Mouse (Mus musculus): ENCODE measurements around the gene Wdr18. TPM values are rescaled to one million over a fixed set of nuclear protein-coding genes. Genes with fewer than 3 reads are reported as not detected.

Gene Wdr18
- polyA plus RNA-seq, 1 experiment from 2014 or later, result 78.8 TPM

DNA sequence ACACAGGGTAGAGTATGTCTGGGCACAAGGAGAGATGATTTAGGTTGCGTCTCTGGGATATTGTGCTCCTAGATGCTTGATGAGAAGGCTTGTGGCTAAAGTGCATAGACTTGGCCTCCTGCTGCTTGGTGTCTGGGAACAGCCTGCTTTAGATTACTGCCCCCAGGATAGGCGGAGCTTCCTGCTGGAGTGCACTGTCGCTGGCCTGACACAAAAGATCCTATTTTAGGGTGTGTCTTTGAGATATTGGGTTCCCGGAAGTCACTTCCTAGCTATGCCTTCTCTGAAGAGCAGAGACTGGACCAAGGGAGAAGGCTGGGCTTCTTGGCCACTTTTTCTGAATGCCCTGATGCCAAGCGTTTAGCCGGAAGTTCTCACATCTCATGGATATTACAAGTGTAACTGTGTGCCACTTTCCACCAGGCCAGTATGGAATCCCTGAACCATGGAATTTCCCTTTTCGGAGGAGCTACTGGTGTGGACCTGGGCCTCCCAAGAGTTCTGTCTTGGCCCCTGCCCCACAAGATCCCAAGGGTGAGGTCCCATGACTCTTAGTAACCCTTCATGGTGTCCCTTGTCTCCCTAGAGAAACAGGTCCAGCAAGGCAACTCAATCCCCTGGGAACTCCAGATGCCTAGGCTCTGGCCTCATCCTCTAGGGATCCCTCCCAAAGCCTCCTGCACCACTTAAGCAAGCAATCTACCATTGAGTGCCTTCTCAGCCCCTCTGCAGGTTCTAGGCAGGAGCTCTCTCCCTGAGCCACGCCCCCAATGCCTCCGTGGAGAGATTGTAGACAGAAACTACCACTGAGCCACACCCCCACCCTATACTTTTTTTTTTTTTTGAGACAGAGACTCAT, 43.7 kb downstream of the Wdr18 start:
- peaks cover 19% of the 10 kb centered on the region for H3K4me1 ChIP-seq (replicated peaks)
- WGBS, result 52% methylated on average over 9 of the region's 9 CpGs
- H3K4me2 ChIP-seq, result 0 out of 2 replicates have a peak overlapping the region, but pooled peaks have one; percentile 1
- H3K4me3 ChIP-seq, result no peak overlapping the region
- 0 out of 2 replicates have a peak overlapping the region, but pooled peaks have one; percentile 21 for H3K9ac ChIP-seq
- H3K27me3 ChIP-seq (replicated peaks), result peaks cover 37% of the 10 kb centered on the region
- no peak overlapping the region for H3K27ac ChIP-seq (ENCODE audit: poor library complexity, severe bottlenecking)
- peaks cover 10% of the 10 kb centered on the region for H3K36me3 ChIP-seq
- no peaks in the 10 kb centered on the region for H3K9me3 ChIP-seq (replicated peaks)
- ATAC-seq (ENCODE audit: insufficient number of reproducible peaks, low FRiP score), result 0 out of 2 replicates have a peak, but pooled peaks have one; percentile 15

DNA sequence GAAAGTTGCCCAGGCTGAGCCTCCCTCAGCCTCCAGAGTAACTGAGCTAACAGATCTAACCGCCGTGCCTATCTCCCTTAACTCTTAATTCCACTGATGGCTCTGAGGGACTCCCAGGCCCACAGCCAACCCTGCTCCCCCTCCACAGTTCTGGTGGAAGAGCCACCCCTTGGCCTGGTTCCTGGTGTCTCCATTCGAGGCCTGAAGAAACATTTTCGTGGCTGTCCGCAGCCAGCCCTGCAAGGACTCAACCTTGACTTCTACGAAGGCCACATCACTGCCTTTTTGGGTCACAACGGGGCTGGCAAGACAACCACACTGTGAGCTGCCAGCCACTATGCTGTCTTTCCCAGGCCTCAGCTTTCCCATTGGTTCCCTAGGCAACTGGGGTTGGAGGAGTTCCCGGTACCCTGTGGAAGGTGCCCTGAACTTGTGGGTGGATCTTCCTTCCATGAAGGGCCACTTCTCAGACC, 44.3 kb downstream of the Wdr18 start:
- no peak overlapping the region for H3K27ac ChIP-seq (ENCODE audit: poor library complexity, severe bottlenecking)

DNA sequence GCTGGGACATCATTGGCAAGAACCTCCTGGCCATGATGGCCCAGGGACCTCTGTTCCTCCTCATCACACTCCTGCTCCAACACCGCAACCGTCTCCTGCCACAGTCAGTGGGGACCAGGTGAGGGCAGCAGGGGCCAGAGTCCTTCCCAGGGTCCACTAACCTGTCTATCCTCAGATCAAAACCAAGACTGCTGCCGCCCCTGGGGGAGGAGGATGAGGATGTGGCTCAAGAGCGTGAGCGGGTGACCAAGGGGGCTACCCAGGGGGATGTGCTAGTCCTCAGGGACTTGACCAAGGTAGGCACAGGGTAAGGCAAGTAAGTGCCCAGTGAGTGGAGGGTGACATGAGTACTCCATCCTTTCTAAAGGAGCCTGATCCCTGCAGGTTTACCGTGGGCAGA, 51.8 kb downstream of the Wdr18 start:
- peaks cover 45% of the 10 kb centered on the region for H3K27me3 ChIP-seq (replicated peaks)
- 82% methylated on average over 6 of the region's 6 CpGs for WGBS

More for the DNA sequence above, 44.3 kb downstream of the Wdr18 start:
- Histone ChIP-seq H3K36me3 (peaks cover 16% of the 10 kb centered on the region), H3K9ac (no peak overlapping the region), H3K4me1 (replicated peaks) (peaks cover 19% of the 10 kb centered on the region), H3K4me2 (no peak overlapping the region), H3K4me3 (no peak overlapping the region), H3K27me3 (replicated peaks) (peaks cover 33% of the 10 kb centered on the region), H3K9me3 (replicated peaks) (no peaks in the 10 kb centered on the region)
- ATAC-seq (ENCODE audit: insufficient number of reproducible peaks, low FRiP score), result no peak
- WGBS, result 82% methylated on average over 8 of the region's 8 CpGs

DNA sequence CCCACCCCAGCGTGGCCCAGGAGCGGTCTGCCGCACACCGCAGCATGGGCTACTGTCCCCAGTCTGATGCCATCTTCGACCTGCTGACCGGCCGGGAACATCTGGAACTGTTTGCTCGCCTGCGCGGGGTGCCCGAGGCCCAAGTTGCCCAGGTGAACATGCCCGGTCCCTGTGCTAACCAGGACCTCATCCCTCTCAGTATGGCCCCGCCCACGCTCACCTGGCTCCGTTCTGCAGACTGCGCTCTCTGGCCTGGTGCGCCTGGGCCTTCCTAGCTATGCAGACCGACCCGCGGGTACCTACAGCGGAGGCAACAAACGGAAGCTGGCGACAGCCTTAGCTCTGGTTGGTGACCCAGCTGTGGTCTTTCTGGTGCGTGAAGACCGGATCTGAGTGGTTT, 53.7 kb downstream of the Wdr18 start:
- peaks cover 10% of the 10 kb centered on the region for H3K4me1 ChIP-seq (replicated peaks)
- H3K4me3 ChIP-seq, result no peak overlapping the region
- WGBS, result 37% methylated on average over 25 of the region's 25 CpGs
- ATAC-seq (ENCODE audit: insufficient number of reproducible peaks, low FRiP score), result no peak
- no peak overlapping the region for H3K4me2 ChIP-seq
- peaks cover 20% of the 10 kb centered on the region for H3K9me3 ChIP-seq (replicated peaks)
- peaks cover 50% of the 10 kb centered on the region for H3K27me3 ChIP-seq (replicated peaks)
- peaks cover 35% of the 10 kb centered on the region for H3K36me3 ChIP-seq
- no peak overlapping the region for H3K27ac ChIP-seq (ENCODE audit: poor library complexity, severe bottlenecking)
- H3K9ac ChIP-seq, result no peak overlapping the region

More for the DNA sequence above, 51.8 kb downstream of the Wdr18 start:
- Histone ChIP-seq H3K36me3 (peaks cover 45% of the 10 kb centered on the region), H3K4me3 (no peak overlapping the region), H3K4me1 (replicated peaks) (peaks cover 8% of the 10 kb centered on the region; the same call in 1 of the 2 replicates), H3K27ac (ENCODE audit: poor library complexity, severe bottlenecking) (no peak overlapping the region), H3K9ac (no peak overlapping the region), H3K9me3 (replicated peaks) (peaks cover 20% of the 10 kb centered on the region), H3K4me2 (no peak overlapping the region)
- no peak for ATAC-seq (ENCODE audit: insufficient number of reproducible peaks, low FRiP score)

- peaks cover 50% of the 10 kb centered on the region for H3K27me3 ChIP-seq (replicated peaks)
- H3K4me1 ChIP-seq (replicated peaks), result peaks cover 21% of the 10 kb centered on the region
- no peak overlapping the region for H3K9ac ChIP-seq
- H3K27ac ChIP-seq (ENCODE audit: poor library complexity, severe bottlenecking), result no peak overlapping the region
- H3K4me2 ChIP-seq, result no peak overlapping the region
- H3K36me3 ChIP-seq, result peaks cover 27% of the 10 kb centered on the region
- H3K9me3 ChIP-seq (replicated peaks), result peaks cover 18% of the 10 kb centered on the region
- no peak for ATAC-seq (ENCODE audit: insufficient number of reproducible peaks, low FRiP score)
- WGBS, result 29% methylated on average over 28 of the region's 28 CpGs
- no peak overlapping the region for H3K4me3 ChIP-seq
Observed at GRCm38 (mm10) chr10:80014484-80015290, 54.7 kb downstream of the Wdr18 start.

GRCm38 (mm10) chr10:80015583-80015982, 55.6 kb downstream of the Wdr18 start:
- peaks cover 28% of the 10 kb centered on the region for H3K4me1 ChIP-seq (replicated peaks)
- 67% methylated on average over 10 of the region's 10 CpGs for WGBS

DNA sequence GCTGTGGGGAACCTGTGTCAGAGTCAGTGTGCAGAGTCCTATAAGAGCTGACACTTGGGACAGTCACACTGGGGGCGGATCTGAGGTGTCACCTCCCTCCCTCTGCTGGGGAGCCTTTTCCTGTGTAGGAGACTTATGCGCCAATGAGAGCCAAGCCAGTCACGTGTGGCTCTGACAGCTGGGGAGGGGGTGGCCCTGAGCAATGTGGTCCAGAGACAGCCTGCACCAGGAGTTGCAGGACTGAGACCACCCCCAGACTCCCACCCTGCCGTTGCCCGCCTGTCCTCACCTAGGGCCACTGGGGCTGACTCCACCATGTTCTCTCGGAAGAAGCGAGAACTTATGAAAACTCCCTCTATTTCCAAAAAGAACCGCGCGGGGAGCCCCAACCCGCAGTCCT, 56.6 kb downstream of the Wdr18 start, which contains the start of gene Arhgap45:
TSS of gene Arhgap45 (plus strand) at position 143 of the 400 bp plus-strand sequence.
- peaks cover 29% of the 10 kb centered on the region for H3K4me1 ChIP-seq (replicated peaks)
- H3K36me3 ChIP-seq, result peaks cover 9% of the 10 kb centered on the region; the same call in 1 of the 2 replicates
- no peak within 1 kb of the TSS for H3K4me3 ChIP-seq
- no peak for ATAC-seq (ENCODE audit: insufficient number of reproducible peaks, low FRiP score)
- 0 out of 2 replicates have a peak, but pooled peaks cover 3% of the 10 kb centered on the region for H3K9me3 ChIP-seq (replicated peaks)
- H3K27ac ChIP-seq (ENCODE audit: poor library complexity, severe bottlenecking), result no peak within 1 kb of the TSS
- WGBS, result 56% methylated on average over 11 of the region's 11 CpGs
- no peak within 1 kb of the TSS; the same call in 1 of the 2 replicates for H3K9ac ChIP-seq
- peak within 1 kb of the TSS; percentile 25; the same call in 1 of the 2 replicates for H3K4me2 ChIP-seq
- peaks cover 50% of the 10 kb centered on the region for H3K27me3 ChIP-seq (replicated peaks)

More at GRCm38 (mm10) chr10:80015583-80015982, 55.6 kb downstream of the Wdr18 start:
- H3K4me2 ChIP-seq, result no peak overlapping the region
- ATAC-seq (ENCODE audit: insufficient number of reproducible peaks, low FRiP score), result no peak
- peaks cover 18% of the 10 kb centered on the region for H3K36me3 ChIP-seq
- H3K9me3 ChIP-seq (replicated peaks), result peaks cover 11% of the 10 kb centered on the region
- peaks cover 50% of the 10 kb centered on the region for H3K27me3 ChIP-seq (replicated peaks)
- no peak overlapping the region; the same call in 1 of the 2 replicates for H3K9ac ChIP-seq
- H3K27ac ChIP-seq (ENCODE audit: poor library complexity, severe bottlenecking), result no peak overlapping the region
- H3K4me3 ChIP-seq, result no peak overlapping the region

DNA sequence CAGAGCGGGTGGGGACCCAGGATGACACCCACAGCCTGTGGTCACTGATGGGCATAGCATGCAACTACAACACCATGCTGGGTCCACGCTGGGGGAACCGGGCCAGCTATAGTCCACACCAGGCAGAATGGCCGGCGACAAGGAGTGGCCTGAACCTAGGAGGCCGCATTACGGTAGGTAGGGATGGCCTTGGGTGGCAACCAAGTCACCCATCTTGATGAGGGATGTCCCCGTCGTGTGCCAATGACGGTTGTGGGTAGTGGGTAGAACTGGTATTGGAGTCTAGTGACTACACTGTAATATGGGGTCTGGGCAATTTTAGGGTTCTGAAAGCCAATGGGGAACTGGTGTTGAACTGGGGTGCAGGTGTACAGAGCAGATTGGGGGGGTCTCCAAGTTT, 57.0 kb downstream of the Wdr18 start:
- Histone ChIP-seq H3K4me2 (peak overlapping the region; percentile 25; the same call in 1 of the 2 replicates), H3K9me3 (replicated peaks) (no peaks in the 10 kb centered on the region), H3K4me1 (replicated peaks) (peaks cover 29% of the 10 kb centered on the region), H3K27ac (ENCODE audit: poor library complexity, severe bottlenecking) (no peak overlapping the region), H3K9ac (no peak overlapping the region), H3K4me3 (no peak overlapping the region), H3K27me3 (replicated peaks) (peaks cover 46% of the 10 kb centered on the region), H3K36me3 (peaks cover 6% of the 10 kb centered on the region; the same call in 1 of the 2 replicates)
- ATAC-seq (ENCODE audit: insufficient number of reproducible peaks, low FRiP score), result no peak
- WGBS, result 89% methylated on average over 10 of the region's 10 CpGs

DNA sequence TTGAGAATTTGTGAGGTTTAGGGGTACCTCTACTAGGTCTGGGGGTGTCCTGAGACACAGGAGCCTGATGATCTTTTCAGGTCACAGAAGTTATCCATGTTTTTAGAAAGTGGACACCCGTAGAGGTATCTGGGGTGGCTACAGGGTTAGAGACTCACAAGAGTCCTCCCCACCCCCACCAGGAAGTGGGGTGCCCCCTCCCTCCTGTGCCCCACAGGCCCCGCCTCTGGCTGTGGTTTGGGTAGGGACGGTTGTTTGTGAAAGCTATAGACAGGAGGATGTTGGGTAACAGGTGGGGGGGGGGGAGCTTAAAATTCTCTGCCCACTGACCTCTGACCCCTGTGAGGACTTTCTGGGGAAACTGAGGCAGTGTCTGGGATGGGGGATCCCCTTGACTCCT, 57.4 kb downstream of the Wdr18 start:
- peak overlapping the region; percentile 23; the same call in 1 of the 2 replicates for H3K4me2 ChIP-seq
- 71% methylated on average over 3 of the region's 3 CpGs for WGBS
- peaks cover 42% of the 10 kb centered on the region for H3K27me3 ChIP-seq (replicated peaks)
- peaks cover 29% of the 10 kb centered on the region for H3K4me1 ChIP-seq (replicated peaks)
- H3K9me3 ChIP-seq (replicated peaks), result no peaks in the 10 kb centered on the region
- H3K4me3 ChIP-seq, result no peak overlapping the region
- H3K36me3 ChIP-seq, result peaks cover 6% of the 10 kb centered on the region; the same call in 1 of the 2 replicates
- H3K9ac ChIP-seq, result no peak overlapping the region
- ATAC-seq (ENCODE audit: insufficient number of reproducible peaks, low FRiP score), result no peak
- H3K27ac ChIP-seq (ENCODE audit: poor library complexity, severe bottlenecking), result no peak overlapping the region

GRCm38 (mm10) chr10:80017771-80018170, 57.8 kb downstream of the Wdr18 start:
- Histone ChIP-seq H3K9me3 (replicated peaks) (no peaks in the 10 kb centered on the region), H3K27ac (ENCODE audit: poor library complexity, severe bottlenecking) (no peak overlapping the region), H3K36me3 (peaks cover 10% of the 10 kb centered on the region; the same call in 1 of the 2 replicates), H3K4me3 (no peak overlapping the region), H3K4me1 (replicated peaks) (peaks cover 29% of the 10 kb centered on the region), H3K27me3 (replicated peaks) (peaks cover 39% of the 10 kb centered on the region), H3K4me2 (peak overlapping the region; percentile 23; the same call in 1 of the 2 replicates), H3K9ac (no peak overlapping the region)
- 77% methylated on average over 14 of the region's 14 CpGs for WGBS
- ATAC-seq (ENCODE audit: insufficient number of reproducible peaks, low FRiP score), result no peak

All from heart, embryonic 12.5 days (tissue).